Mouse (Mus musculus) midbrain, embryonic 13.5 days (tissue): ENCODE data around the gene Gm14226. TPM values are rescaled to one million over a fixed set of nuclear protein-coding genes. Genes with fewer than 3 reads are reported as not detected.
A peak's percentile ranks its signal among the peaks of the same experiment; 100 is the strongest.
"Not testable (repeated sequence)": the region's sequence is repeated elsewhere in the genome, so short reads cannot be mapped to it uniquely, and the experiment has no call there.

Experiments
- ATAC-seq: fragments of 200-750 bp; cut with Nextera tagmentation; 2 replicates; pipeline ENCODE4 v1.8.0; 2017; ENCODE audit warnings: mild to moderate bottlenecking, moderate TSS enrichment, moderate library complexity
- H3K27ac ChIP-seq: fragments of 300-500 bp; sonication (generic); 2 replicates; pipeline ENCODE4 v1.5.1; 2015; ENCODE audit warnings: inconsistent platforms, mild to moderate bottlenecking, moderate library complexity
- H3K27me3 ChIP-seq: fragments of 300-500 bp; sonication (generic); 2 replicates; pipeline ENCODE4 v1.6.1; 2015; ENCODE audit warnings: mild to moderate bottlenecking, inconsistent platforms
- H3K36me3 ChIP-seq: fragments of 300-500 bp; sonication (generic); 2 replicates; pipeline ENCODE4 v1.6.1; 2015; ENCODE audit warnings: mild to moderate bottlenecking, inconsistent platforms
- H3K4me1 ChIP-seq: fragments of 300-500 bp; sonication (generic); replicated peaks from 2 replicates; pipeline ENCODE4 v1.6.1; 2015; ENCODE audit warnings: inconsistent platforms
- H3K4me2 ChIP-seq: fragments of 300-500 bp; sonication (generic); replicated peaks from 2 replicates; pipeline ENCODE4 v1.6.1; 2015; ENCODE audit warnings: moderate library complexity, mild to moderate bottlenecking, inconsistent platforms
- H3K4me3 ChIP-seq: fragments of 300-500 bp; sonication (generic); replicated peaks from 2 replicates; pipeline ENCODE4 v1.5.1; 2015; ENCODE audit warnings: mild to moderate bottlenecking, inconsistent platforms
- H3K9ac ChIP-seq: fragments of 300-500 bp; sonication (generic); replicated peaks from 2 replicates; pipeline ENCODE4 v1.6.1; 2015; ENCODE audit warnings: mild to moderate bottlenecking, inconsistent platforms
- H3K9me3 ChIP-seq: fragments of 300-500 bp; sonication (generic); 2 replicates; pipeline ENCODE4 v1.6.1; 2016; ENCODE audit warnings: mild to moderate bottlenecking, inconsistent platforms
- WGBS: fragments of 180-500 bp; shearing (Covaris S2); methylation state at CpG from one replicate; pipeline ENCODE4 v1.1.7; 2015; 5-methylcytosine and 5-hydroxymethylcytosine counted together
- polyA plus RNA-seq: library from polyadenylated mRNA; unstranded; fragments of >200 nt; fragmentation: Nextera tagmentation; extraction: Ambion mirVana; gene quantifications from 2 replicates; pipeline ENCODE4 v1.2.1, GENCODE M21; 2015

Gene Gm14226
- polyA plus RNA-seq, 1 experiment from 2014 or later: 0.12 TPM

DNA sequence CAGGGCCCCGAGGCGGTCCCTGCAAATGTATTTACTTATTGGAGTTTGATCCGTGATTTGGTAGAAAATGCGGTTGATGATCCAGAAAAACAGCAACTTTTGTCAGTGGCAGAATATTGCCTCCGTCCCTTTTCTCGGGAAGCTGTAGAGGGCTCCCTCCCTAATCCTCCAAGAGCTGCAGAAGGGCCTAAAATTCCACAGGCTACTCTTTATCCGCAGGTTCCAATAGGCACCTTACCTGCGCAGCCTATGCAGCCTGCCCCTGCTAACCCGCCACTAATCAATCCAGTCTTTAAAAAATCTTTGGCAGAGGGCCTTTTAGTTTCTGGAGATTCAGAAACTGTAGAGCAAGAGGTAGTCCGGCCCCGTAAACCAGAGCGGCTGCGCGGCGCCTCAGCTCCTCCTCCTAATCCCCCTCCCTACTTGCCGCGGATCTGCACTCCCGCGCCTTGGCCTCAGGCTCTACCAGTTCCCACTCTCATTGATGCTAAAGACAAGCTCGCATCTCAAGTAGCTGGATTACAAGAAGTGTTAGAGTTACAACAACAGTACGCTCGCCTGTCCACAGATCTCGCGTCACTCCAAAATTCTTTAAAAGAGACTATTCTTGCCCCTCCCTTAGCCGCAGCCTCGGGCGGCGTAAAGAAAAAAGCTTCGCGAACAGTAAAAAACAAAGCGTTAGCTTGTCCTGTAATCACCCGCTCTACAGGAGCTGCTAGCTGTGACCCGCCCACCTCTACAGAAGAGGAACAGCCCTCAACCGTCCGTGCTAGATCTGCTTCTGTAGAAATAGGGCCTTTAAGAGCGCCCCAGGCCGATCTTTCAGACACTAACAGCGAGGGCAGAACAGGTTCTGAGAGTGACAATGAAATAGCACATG, 936 bp downstream of the Gm14226 start:
- peak; percentile 94 for ATAC-seq
- H3K4me3 ChIP-seq: peak overlapping the region; percentile 45
- no peaks in the 10 kb centered on the region for H3K9me3 ChIP-seq
- H3K4me2 ChIP-seq: peak overlapping the region; percentile 91
- H3K36me3 ChIP-seq: no peaks in the 10 kb centered on the region
- H3K4me1 ChIP-seq: peaks cover 7% of the 10 kb centered on the region
- H3K9ac ChIP-seq: peak overlapping the region; percentile 59
- H3K27ac ChIP-seq: peak overlapping the region; percentile 76
- WGBS: under 1% methylated on average over 38 of the region's 38 CpGs
- H3K27me3 ChIP-seq: peaks cover 5% of the 10 kb centered on the region; the same call in 1 of the 2 replicates

DNA sequence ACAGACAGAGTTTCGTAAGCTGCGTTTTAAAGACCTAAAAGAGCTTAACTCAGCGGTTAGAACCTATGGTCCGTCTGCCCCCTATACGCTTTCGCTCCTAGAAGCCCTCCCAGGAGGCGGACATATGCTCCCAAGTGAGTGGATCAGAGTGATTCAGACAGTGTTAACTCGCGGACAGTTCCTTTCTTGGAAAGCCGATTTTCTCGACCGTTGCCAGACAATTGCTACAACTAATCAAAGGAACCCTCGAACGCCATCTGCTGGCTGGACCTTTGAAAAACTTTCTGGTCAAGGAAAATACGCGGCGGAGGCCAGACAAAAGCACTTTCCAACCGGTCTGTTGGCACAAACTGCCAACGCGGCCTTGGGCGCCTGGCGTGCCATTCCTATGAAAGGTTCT, 1.6 kb downstream of the Gm14226 start:
- H3K27me3 ChIP-seq: no peaks in the 10 kb centered on the region
- no peaks in the 10 kb centered on the region for H3K36me3 ChIP-seq
- peak overlapping the region; percentile 45 for H3K4me3 ChIP-seq
- no peaks in the 10 kb centered on the region for H3K9me3 ChIP-seq
- H3K9ac ChIP-seq: peak overlapping the region; percentile 59
- WGBS: 0% methylated on average over 22 of the region's 22 CpGs
- H3K4me1 ChIP-seq: peaks cover 7% of the 10 kb centered on the region
- ATAC-seq: peak; percentile 83
- peak overlapping the region; percentile 91 for H3K4me2 ChIP-seq
- peak overlapping the region; percentile 76 for H3K27ac ChIP-seq

DNA sequence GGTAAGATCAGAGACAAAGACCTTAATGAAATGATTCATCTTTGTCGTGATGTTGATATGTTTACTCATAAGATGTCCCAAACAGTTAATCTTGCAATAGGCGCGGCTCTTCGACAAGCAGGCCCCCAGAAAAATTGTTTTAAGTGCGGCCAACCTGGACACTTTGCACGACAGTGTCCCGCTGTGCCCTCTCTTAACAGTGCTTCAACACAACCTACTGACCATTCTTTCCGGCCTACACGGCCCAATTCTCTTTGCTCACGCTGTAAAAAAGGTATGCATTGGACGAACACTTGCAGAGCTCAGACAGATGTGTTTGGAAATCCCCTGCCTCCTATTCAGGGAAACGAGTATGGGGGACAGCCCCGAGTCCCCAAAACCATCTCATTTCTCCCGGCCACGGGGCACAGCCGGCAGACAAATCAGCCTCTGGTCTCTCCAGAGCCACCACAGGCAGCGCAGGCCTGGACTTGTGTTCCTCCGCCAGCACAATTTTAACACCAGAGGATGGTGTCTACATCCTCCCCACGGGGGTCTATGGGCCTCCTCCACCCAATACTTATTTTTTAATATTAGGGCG, 2.3 kb downstream of the Gm14226 start:
- H3K36me3 ChIP-seq, H3K9me3 ChIP-seq, H3K4me3 ChIP-seq, H3K27me3 ChIP-seq, H3K4me1 ChIP-seq, H3K9ac ChIP-seq: not testable (repeated sequence)
- Histone ChIP-seq H3K27ac (peak overlapping the region; percentile 76; the same call in 1 of the 2 replicates), H3K4me2 (peak overlapping the region; percentile 91)
- ATAC-seq: 0 out of 2 replicates have a peak, but pooled peaks have one; percentile 25
- WGBS: 19% methylated on average over 20 of the region's 20 CpGs

DNA sequence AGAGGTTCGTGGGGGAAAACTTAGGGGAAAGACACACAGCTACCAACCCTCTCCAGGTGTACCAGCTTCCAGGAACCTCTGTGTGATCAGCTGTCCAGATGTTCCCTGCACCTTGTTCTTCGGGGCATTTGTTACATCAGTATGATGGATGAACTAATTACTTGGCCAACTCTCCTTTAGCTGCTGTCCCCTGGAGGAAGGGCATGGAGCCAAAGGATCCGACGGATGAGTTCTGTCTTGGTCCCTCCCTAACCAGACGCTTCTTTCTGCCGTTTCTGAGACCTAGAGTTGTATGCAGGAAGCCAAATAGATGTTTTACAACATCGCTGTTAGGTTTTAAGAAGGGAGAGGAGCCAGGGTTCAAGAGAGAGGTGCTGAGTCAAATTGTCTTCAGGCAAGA, 12.8 kb downstream of the Gm14226 start:
- Histone ChIP-seq H3K9me3 (no peaks in the 10 kb centered on the region), H3K36me3 (no peaks in the 10 kb centered on the region), H3K4me3 (no peak overlapping the region), H3K27ac (no peak overlapping the region), H3K9ac (no peak overlapping the region), H3K27me3 (no peaks in the 10 kb centered on the region), H3K4me2 (no peak overlapping the region), H3K4me1 (no peaks in the 10 kb centered on the region)
- no peak for ATAC-seq
- 90% methylated on average over 7 of the region's 7 CpGs for WGBS

DNA sequence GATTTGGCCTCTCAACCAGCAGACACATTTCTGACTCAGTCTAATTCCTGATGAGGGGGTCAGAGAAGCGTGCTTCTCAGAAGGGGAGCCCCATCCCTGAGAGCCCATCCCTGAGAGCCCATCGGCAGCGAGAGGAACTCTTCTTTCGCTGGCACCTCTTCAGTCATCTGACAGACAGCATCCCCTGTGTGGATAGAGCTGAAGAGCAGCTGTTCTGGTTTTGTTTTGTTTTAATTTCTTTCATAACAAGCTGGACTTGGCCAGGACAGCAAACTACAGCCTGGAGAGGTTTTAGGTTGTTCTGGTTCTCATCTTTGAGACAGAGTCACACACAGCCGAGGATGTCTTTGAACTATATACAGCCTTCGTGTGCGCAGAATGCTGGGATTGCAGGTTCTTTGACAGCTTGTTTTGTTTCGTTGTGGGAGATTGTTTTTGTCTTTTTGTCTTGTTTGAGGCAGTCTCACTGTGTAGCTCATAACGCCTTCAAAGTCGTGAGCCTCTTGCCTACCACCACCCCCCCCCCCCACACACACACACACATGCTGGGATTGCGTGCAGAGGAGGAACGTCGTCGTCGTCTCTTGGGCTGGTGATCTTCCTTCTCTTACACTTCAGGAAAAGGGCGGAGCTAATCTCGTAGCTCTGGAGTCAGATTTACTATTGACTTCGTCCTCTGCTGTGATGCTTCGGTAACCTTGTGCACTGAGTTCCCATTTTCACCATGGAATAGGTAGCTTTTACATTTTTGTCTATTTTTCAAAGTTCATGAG, 15.1 kb downstream of the Gm14226 start:
- Histone ChIP-seq H3K9me3 (no peaks in the 10 kb centered on the region), H3K4me1 (no peaks in the 10 kb centered on the region), H3K4me2 (no peak overlapping the region), H3K4me3 (no peak overlapping the region), H3K36me3 (no peaks in the 10 kb centered on the region), H3K9ac (no peak overlapping the region), H3K27me3 (no peaks in the 10 kb centered on the region), H3K27ac (no peak overlapping the region)
- 46% methylated on average over 19 of the region's 19 CpGs for WGBS
- no peak for ATAC-seq

DNA sequence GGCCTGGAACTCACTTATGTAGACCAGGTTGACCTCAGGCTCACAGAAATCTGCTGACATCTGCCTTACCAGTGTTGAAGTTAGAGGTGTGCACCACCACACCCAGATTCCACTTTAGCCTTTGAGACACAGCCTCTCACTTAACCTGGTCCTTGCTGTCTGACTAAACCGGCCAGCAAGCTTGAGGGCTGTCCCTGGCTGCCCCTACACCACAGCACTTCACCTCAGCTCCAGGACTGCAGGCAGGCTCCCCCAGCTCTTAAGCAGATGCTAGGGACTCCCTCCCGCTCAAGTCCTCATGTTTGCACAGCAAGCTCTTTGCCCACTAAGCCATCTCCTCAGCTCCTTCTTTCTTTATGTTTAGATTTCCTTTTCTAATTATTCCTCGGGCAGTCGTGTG, 21.9 kb downstream of the Gm14226 start:
- WGBS: 66% methylated on average over 4 of the region's 4 CpGs
- no peaks in the 10 kb centered on the region for H3K9me3 ChIP-seq
- no peak overlapping the region for H3K27ac ChIP-seq
- ATAC-seq: no peak
- no peaks in the 10 kb centered on the region for H3K4me1 ChIP-seq
- H3K9ac ChIP-seq: no peak overlapping the region
- H3K4me3 ChIP-seq: no peak overlapping the region
- no peak overlapping the region for H3K4me2 ChIP-seq
- H3K36me3 ChIP-seq: no peaks in the 10 kb centered on the region
- H3K27me3 ChIP-seq: no peaks in the 10 kb centered on the region

DNA sequence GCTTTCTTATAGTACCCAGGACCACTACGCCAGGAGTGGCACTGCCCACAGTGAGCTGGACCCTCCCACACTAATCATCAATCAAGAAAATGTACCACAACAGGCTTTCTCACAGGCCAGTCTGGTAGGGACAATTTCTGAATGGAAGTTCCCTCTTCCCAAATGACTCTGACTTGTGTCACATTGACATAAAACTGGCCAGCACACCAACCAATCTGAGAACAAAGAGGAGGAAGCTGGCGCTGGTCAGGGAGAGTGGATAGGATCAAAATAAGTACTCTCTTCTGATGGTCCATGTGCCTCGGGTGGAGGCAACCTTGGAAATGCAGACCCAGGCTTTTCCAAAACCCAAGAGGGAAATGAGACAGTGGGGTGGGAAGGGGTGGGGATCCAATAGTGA, 26.5 kb downstream of the Gm14226 start:
- Histone ChIP-seq H3K36me3 (no peaks in the 10 kb centered on the region), H3K27me3 (no peaks in the 10 kb centered on the region), H3K9ac (no peak overlapping the region), H3K4me1 (no peaks in the 10 kb centered on the region), H3K4me3 (no peak overlapping the region), H3K9me3 (no peaks in the 10 kb centered on the region), H3K27ac (no peak overlapping the region), H3K4me2 (no peak overlapping the region)
- WGBS: 85% methylated on average over 3 of the region's 3 CpGs
- ATAC-seq: no peak

DNA sequence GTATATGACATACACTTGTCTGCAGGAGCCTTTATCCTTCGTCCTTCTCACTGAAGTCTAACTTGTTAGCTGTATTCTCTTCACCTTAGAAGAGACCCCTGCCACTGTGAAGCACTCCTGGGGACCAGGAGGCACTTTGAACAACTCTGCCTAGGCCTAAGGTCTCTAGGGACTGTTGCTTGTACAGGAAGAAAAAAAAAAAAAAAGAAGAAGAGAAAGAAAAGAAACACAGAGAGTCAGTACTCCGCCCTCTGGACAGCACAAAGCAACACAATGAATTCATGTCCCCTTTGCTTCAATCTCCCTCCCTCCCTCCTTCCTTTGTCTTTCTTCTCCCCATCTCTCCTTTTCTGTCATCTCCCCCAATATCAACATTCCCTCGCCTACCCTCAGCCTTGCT, 27.0 kb downstream of the Gm14226 start:
- H3K27ac ChIP-seq: no peak overlapping the region
- H3K36me3 ChIP-seq: no peaks in the 10 kb centered on the region
- no peaks in the 10 kb centered on the region for H3K9me3 ChIP-seq
- H3K9ac ChIP-seq: no peak overlapping the region
- H3K4me3 ChIP-seq: no peak overlapping the region
- WGBS: 62% methylated on average over 3 of the region's 3 CpGs
- no peak overlapping the region for H3K4me2 ChIP-seq
- no peak for ATAC-seq
- no peaks in the 10 kb centered on the region for H3K27me3 ChIP-seq
- H3K4me1 ChIP-seq: peaks cover 2% of the 10 kb centered on the region

DNA sequence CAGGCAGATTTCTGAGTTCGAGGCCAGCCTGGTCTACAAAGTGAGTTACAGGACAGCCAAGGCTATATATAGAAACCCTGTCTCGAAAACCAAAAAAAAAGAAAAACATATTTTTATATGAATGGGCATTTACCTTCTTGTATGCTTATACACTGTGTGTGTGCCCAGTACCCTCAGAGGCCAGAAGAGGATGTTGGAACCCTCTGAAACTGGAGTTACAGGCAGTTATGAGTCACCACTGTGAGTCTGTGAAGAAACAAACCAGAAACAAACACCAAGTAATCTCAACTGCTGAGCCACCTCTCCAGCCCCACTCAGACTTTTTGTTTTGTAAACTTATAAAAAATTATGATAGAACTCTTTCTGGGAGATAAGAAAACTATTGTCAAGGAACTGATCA, 28.7 kb downstream of the Gm14226 start:
- H3K9ac ChIP-seq: no peak overlapping the region
- H3K4me2 ChIP-seq: no peak overlapping the region
- 83% methylated on average over 2 of the region's 2 CpGs for WGBS
- no peak for ATAC-seq
- no peak overlapping the region for H3K4me3 ChIP-seq
- no peaks in the 10 kb centered on the region for H3K27me3 ChIP-seq
- no peaks in the 10 kb centered on the region for H3K36me3 ChIP-seq
- H3K27ac ChIP-seq: no peak overlapping the region
- peaks cover 13% of the 10 kb centered on the region for H3K4me1 ChIP-seq
- no peaks in the 10 kb centered on the region for H3K9me3 ChIP-seq

DNA sequence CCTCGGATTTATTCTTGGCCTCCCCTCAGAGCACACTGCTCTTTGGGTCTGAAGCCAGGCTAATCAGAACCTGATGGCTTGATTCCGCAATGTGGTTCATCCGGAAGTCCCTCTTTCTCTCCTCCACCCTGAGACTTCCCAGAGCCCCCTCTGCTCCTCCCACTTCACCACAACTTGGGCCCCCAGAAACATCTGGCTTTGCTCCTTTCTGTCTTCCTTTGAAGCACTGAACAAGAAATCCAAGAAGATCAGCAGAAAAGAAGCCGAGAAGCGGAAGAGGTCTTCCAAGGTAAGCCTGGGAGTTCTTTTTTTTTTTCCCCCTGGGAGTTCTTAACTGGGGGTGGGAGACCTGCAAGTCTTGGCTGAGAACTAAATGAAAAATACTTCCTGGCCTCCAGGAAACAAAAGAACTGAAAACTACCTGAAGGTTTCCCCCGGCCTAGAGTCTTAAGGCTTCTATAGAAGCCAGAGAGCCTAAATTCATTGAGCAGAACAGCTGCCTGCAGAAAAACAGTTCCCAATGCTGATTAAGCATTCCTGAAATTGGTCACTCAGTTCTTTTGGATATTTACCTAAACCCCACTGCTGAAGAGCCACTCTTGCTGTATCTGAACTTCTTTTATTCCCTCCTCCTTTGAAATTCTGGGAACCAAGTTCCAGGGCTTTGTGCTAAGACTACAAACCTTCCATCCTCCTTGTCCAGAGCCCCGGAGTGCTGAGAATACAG, 29.5 kb downstream of the Gm14226 start:
- H3K27ac ChIP-seq: no peak overlapping the region
- no peak for ATAC-seq
- H3K4me3 ChIP-seq: no peak overlapping the region
- H3K9ac ChIP-seq: peak overlapping the region; percentile 32; the same call in 1 of the 2 replicates
- H3K27me3 ChIP-seq: no peaks in the 10 kb centered on the region
- H3K4me1 ChIP-seq: peaks cover 14% of the 10 kb centered on the region
- no peaks in the 10 kb centered on the region for H3K9me3 ChIP-seq
- 71% methylated on average over 7 of the region's 7 CpGs for WGBS
- no peaks in the 10 kb centered on the region for H3K36me3 ChIP-seq
- no peak overlapping the region for H3K4me2 ChIP-seq

DNA sequence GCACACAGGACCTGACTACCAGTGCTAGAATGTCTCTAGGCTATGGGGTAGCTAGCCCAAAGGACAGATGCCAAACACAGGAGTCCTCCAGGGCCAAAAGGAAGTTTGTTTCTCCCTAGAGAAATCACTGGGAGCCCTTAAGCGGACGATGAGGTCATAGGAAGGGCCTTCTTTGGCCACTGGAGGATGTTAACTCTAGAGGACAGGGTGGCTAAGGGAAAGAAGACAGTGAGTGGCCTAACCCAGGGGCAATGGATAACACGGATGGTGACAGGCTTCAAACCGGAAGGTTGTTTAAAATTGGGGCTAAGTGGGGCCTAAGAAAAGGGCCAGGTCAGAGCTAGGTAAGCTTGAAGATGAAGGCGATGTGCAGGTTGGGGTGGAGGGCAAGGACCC, 32.0 kb downstream of the Gm14226 start:
- no peaks in the 10 kb centered on the region for H3K36me3 ChIP-seq
- H3K9ac ChIP-seq: peak overlapping the region; percentile 84
- no peaks in the 10 kb centered on the region for H3K27me3 ChIP-seq
- H3K4me1 ChIP-seq: peaks cover 14% of the 10 kb centered on the region
- 21% methylated on average over 5 of the region's 5 CpGs for WGBS
- no peak for ATAC-seq
- peak overlapping the region; percentile 74 for H3K4me2 ChIP-seq
- no peaks in the 10 kb centered on the region for H3K9me3 ChIP-seq
- peak overlapping the region; percentile 52 for H3K4me3 ChIP-seq
- H3K27ac ChIP-seq: peak overlapping the region; percentile 89
